Mouse (Mus musculus): Measurements from ENCODE around the gene Sh3glb1. TPM values are rescaled to one million over a fixed set of nuclear protein-coding genes. Genes with fewer than 3 reads are reported as not detected.

Sh3glb1 gene
- total RNA-seq (2023), result 186 and 198 TPM in 2 replicates

GRCm38 (mm10) chr3:144719901-144720747 lies at the start of gene Sh3glb1:
Gene Sh3glb1 (minus strand): TSS chr3:144720335.

GRCm38 (mm10) chr3:144760592-144761309 lies 40.6 kb upstream of the Sh3glb1 start, which contains the start of gene Clca3a1:
Gene Clca3a1 (minus strand): TSS chr3:144760977.

Other genes with a start within 250 kb of the Sh3glb1 start
- gene Hs2st1, start 150.2 kb downstream of the Sh3glb1 start, total RNA-seq (2023), result 5.4 TPM in 2 replicates
- gene Selenof, start 150.0 kb downstream of the Sh3glb1 start, total RNA-seq (2023), result 93.2 and 99.3 TPM in 2 replicates
- 0.13 TPM in 1 of 2 replicates, not detected in the other for gene Clca3a1, start 40.6 kb upstream of the Sh3glb1 start, total RNA-seq (2023)
- not detected in 2 replicates for gene Clca3a2, start 99.2 kb upstream of the Sh3glb1 start, total RNA-seq (2023)
- gene Clca3b, start 129.0 kb upstream of the Sh3glb1 start, total RNA-seq (2023), result not detected in 2 replicates
- gene Clca4b, start 212.2 kb upstream of the Sh3glb1 start, total RNA-seq (2023), result not detected in 2 replicates

All from neutrophil, adult 65 days (primary cell).